Mouse (Mus musculus) heart, embryonic 14.5 days (tissue): ENCODE measurements around the gene Tpd52l2. TPM values are rescaled to one million over a fixed set of nuclear protein-coding genes. Genes with fewer than 3 reads are reported as not detected.

Source experiments
- ATAC-seq: fragments of 200-750 bp; cut with Nextera tagmentation; 2 replicates; pipeline ENCODE4 v1.8.0; 2017; ENCODE audit warnings: low read depth, moderate TSS enrichment; ENCODE audit not compliant: insufficient number of reproducible peaks, insufficient read depth, low FRiP score
- H3K27ac ChIP-seq, 2 experiments: fragments of 200-500 bp in 1 of 2; fragments of 300-500 bp in 1 of 2; sonication (generic) in 1 of 2; replicated peaks in 1 of 2; 2 replicates each; pipeline ENCODE4 v1.5.1; 2012 to 2014; ENCODE audit warnings: low read depth in 2 of 2, low read length in 2 of 2, control low read depth in 1 of 2, mild to moderate bottlenecking in 1 of 2, mixed read lengths in 1 of 2; ENCODE audit not compliant: control insufficient read depth in 1 of 2, insufficient read depth in 1 of 2
- H3K27me3 ChIP-seq: fragments of 300-500 bp; sonication (generic); 2 replicates; pipeline ENCODE4 v1.6.1; 2014; ENCODE audit warnings: mild to moderate bottlenecking, low read length, control low read depth; ENCODE audit not compliant: control insufficient read depth, insufficient read depth
- H3K36me3 ChIP-seq: fragments of 300-500 bp; sonication (generic); 2 replicates; pipeline ENCODE4 v1.6.1; 2014; ENCODE audit warnings: mild to moderate bottlenecking, control low read depth, low read length, mixed read lengths; ENCODE audit not compliant: control insufficient read depth, insufficient read depth
- H3K4me1 ChIP-seq, 2 experiments: fragments of 200-500 bp in 1 of 2; fragments of 300-500 bp in 1 of 2; sonication (generic) in 1 of 2; 2 replicates each; pipeline ENCODE4 v1.6.1; 2012 to 2014; ENCODE audit warnings: low read length in 2 of 2, control low read depth in 1 of 2, mixed read lengths in 1 of 2; ENCODE audit not compliant: control insufficient read depth in 2 of 2, insufficient read depth in 2 of 2
- H3K4me2 ChIP-seq: fragments of 300-500 bp; sonication (generic); 2 replicates; pipeline ENCODE4 v1.6.1; 2014; ENCODE audit warnings: mild to moderate bottlenecking, low read length
- H3K4me3 ChIP-seq, 2 experiments: fragments of 200-500 bp in 1 of 2; fragments of 300-500 bp in 1 of 2; sonication (generic) in 1 of 2; 2 replicates each; pipeline ENCODE4 v1.5.1; 2012 to 2014; ENCODE audit warnings: low read length in 2 of 2, mild to moderate bottlenecking in 2 of 2, control low read depth in 1 of 2, low read depth in 1 of 2, moderate library complexity in 1 of 2; ENCODE audit not compliant: control insufficient read depth in 1 of 2, insufficient read depth in 1 of 2
- H3K9ac ChIP-seq: fragments of 300-500 bp; sonication (generic); 2 replicates; pipeline ENCODE4 v1.6.1; 2014; ENCODE audit warnings: mild to moderate bottlenecking, low read length
- H3K9me3 ChIP-seq: fragments of 300-500 bp; sonication (generic); 2 replicates; pipeline ENCODE4 v1.6.1; 2016; ENCODE audit warnings: low read length, control low read depth; ENCODE audit not compliant: control insufficient read depth
- WGBS: fragments of 180-500 bp; shearing (Covaris S2); extraction: QIAGEN DNeasy Blood & Tissue Kit; methylation state at CpG from one replicate; pipeline ENCODE4 v1.1.7; 2014; 5-methylcytosine and 5-hydroxymethylcytosine counted together
- polyA plus RNA-seq: library from polyadenylated mRNA; unstranded; fragments of >200 nt; fragmentation: Nextera tagmentation; extraction: Ambion mirVana; gene quantifications from 2 replicates; pipeline ENCODE4 v1.2.1, GENCODE M21; 2014

Gene Tpd52l2
- polyA plus RNA-seq, 1 experiment from 2014 or later: 139 TPM

DNA sequence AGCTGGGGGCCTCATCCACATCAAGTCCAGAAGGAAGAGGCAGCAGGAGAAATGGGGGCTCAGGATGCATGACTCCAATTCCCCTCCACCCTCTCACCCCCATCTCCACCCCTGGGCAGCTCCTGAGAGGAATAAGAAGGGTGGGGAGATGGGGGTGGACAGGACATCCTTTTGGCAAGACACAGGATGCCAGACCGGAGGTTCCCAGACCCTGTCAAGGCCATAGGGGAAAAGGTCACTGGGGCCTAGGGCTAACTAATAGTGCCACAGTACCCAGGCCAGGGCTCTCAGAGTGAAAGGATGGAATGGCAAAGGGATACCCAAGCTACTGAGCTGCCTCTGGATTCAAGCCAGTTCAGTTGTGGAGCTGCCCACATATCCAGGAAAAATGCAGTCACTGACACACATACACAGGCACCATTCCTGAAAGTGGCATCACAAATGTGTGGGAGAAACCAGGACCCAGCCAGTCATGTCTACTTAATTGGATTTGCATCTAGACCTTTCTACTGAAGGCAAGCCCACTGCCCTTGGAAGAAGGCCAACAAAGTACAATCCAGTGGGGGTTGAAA lies 24.6 kb upstream of the Tpd52l2 start:
- peaks cover 23 to 27% of the 10 kb centered on the region in 2 experiments for H3K4me1 ChIP-seq
- no peak for ATAC-seq
- no peak overlapping the region for H3K9ac ChIP-seq
- no peaks in the 10 kb centered on the region for H3K27me3 ChIP-seq
- no peak overlapping the region for H3K4me3 ChIP-seq
- no peak overlapping the region for H3K4me2 ChIP-seq
- peak overlapping the region; percentile 38 to 86 for H3K27ac ChIP-seq
- no peaks in the 10 kb centered on the region for H3K36me3 ChIP-seq
- H3K9me3 ChIP-seq: no peaks in the 10 kb centered on the region
- 45% methylated on average over 1 of the region's 1 CpGs for WGBS

DNA sequence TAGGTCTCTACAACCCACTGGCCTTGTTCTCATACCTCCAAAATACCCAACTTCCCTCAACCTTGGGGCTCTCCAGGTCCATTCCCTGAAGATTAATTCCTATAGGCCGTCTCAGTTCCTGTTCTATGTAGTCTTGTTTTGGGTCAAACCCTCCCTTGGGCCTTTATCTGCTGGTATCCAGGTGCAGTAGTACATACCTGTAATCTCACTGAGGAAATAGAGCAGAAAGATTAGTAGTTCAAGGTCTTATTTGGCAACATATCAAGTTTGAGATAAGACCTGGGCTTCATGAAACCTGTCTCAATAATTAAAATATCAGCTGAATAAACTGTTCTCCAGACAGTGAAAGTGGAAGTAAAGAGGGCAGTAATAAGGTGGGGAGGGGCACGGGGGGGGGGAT lies 13.8 kb upstream of the Tpd52l2 start:
- H3K36me3 ChIP-seq: no peaks in the 10 kb centered on the region
- peak overlapping the region; percentile 51 for H3K4me2 ChIP-seq
- H3K9me3 ChIP-seq: no peaks in the 10 kb centered on the region
- WGBS: 31% methylated on average over 2 of the region's 2 CpGs
- H3K4me1 ChIP-seq: peaks cover 9 to 17% of the 10 kb centered on the region in 2 experiments
- H3K4me3 ChIP-seq: no peak overlapping the region
- H3K27ac ChIP-seq: peak overlapping the region in 1 of 2 experiments; percentile 12; a peak in 2 of 4 replicates
- H3K9ac ChIP-seq: peak overlapping the region; percentile 63; the same call in 1 of the 2 replicates
- H3K27me3 ChIP-seq: no peaks in the 10 kb centered on the region
- no peak for ATAC-seq

DNA sequence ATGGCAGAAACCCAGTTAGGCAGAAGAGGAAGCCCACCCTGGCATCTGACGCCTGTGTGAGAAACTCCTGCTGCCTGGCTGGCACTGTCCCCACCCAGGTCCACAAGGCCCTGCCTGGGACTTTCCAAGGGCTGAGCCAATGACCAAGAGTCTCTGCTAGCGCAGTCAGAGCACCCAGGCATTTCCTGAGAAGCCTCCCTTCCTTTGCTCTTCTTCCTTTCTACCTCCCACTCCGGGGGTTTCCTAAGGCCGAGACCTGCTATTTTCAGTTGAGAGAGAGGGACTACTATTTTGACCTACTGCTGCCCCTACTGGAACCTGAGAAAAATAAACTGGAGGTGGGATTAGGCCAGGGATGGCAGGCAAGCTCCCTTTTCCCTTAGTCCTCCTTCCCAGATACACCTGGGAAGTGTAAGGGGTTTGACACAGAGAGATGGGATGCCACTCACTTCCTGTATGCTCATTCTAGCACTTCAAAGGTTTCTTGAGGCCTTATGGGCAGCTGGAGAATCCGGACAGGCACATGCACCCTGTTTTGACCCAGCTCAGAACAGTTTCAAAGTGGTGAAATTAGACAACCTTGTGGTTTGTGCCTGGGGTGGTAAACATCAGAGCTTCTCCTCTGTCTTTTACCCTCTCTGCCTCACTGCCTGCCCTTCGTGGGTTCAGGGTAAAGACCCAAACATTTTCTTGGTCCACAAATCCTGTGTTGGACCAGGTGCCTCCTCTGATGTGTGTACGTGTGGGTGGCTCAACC lies 13.2 kb upstream of the Tpd52l2 start:
- no peaks in the 10 kb centered on the region for H3K27me3 ChIP-seq
- H3K9ac ChIP-seq: peak overlapping the region; percentile 63; the same call in 1 of the 2 replicates
- H3K36me3 ChIP-seq: no peaks in the 10 kb centered on the region
- H3K4me3 ChIP-seq: no peak overlapping the region
- no peaks in the 10 kb centered on the region for H3K9me3 ChIP-seq
- WGBS: 33% methylated on average over 7 of the region's 7 CpGs
- ATAC-seq: peak; percentile 61
- H3K27ac ChIP-seq: peak overlapping the region in 1 of 2 experiments; percentile 12; a peak in 1 of 4 replicates
- peaks cover 9 to 19% of the 10 kb centered on the region in 2 experiments for H3K4me1 ChIP-seq
- peak overlapping the region; percentile 51 for H3K4me2 ChIP-seq

DNA sequence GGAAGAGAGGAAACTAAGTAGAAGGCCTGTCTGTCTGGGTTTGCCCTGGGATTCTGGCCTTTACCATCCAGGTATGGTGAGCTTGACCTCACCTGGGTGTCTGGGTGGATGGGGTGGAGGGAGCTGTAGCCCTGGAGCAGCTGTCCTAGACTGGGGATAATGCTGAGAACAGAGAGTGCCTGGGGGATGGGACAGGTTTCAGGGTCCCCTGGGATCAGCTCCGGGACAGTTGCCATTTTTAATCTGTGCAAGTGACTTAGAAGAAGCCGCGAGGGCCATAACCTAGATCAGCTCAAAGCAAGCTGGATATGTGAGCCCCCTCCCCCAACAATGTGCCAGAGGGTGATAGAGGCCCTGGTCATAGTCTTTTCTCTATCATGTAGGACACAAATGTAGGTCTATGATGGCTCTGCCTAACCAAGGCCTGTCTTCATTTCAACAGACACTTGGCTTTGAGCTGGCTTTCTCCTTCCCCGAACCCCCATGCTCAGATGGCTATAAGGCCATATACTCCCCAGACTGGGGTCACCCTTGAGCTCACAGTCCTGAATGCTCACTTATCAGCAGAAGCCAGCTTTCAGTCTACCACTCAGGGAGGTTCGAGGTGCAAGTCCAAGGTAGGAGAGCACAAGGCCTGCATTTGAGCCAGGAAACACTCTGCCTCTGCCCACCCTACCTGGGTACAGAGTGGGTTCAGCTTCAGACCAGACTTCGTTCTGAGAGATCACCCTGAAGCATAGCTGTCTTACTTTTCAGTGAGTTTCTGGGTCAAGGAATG lies 12.3 kb upstream of the Tpd52l2 start:
- Histone ChIP-seq H3K9ac (no peak overlapping the region), H3K4me2 (no peak overlapping the region), H3K9me3 (no peaks in the 10 kb centered on the region), H3K36me3 (no peaks in the 10 kb centered on the region), H3K27me3 (no peaks in the 10 kb centered on the region), H3K27ac (no peak overlapping the region), H3K4me3 (no peak overlapping the region), H3K4me1 (peaks cover 9 to 19% of the 10 kb centered on the region in 2 experiments)
- 81% methylated on average over 6 of the region's 6 CpGs for WGBS
- ATAC-seq: no peak

DNA sequence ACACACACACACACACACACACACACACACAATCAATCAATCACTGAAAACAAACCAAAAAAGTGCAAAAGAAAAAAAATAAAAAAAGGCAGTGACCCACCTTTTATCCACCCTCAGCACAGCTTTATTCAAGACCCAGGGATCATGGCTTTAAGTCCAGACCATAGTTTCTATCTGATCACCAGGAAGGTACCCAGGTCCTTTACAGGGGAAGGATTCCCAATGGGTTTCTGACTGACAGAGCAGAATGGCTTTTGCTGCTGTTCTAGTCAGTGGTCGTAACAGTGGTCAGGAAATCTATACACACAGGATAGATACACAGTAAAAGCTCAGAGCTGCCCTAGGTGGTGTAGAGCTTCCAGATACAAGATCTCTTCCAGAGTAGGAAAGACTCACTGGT lies 11.2 kb upstream of the Tpd52l2 start:
- no peak overlapping the region for H3K9ac ChIP-seq
- no peak overlapping the region for H3K27ac ChIP-seq
- H3K4me1 ChIP-seq: peaks cover 9 to 19% of the 10 kb centered on the region in 2 experiments
- no peak overlapping the region for H3K4me2 ChIP-seq
- no peak overlapping the region for H3K4me3 ChIP-seq
- H3K27me3 ChIP-seq: no peaks in the 10 kb centered on the region
- WGBS: 21% methylated on average over 1 of the region's 1 CpGs
- H3K36me3 ChIP-seq: no peaks in the 10 kb centered on the region
- H3K9me3 ChIP-seq: no peaks in the 10 kb centered on the region
- no peak for ATAC-seq

DNA sequence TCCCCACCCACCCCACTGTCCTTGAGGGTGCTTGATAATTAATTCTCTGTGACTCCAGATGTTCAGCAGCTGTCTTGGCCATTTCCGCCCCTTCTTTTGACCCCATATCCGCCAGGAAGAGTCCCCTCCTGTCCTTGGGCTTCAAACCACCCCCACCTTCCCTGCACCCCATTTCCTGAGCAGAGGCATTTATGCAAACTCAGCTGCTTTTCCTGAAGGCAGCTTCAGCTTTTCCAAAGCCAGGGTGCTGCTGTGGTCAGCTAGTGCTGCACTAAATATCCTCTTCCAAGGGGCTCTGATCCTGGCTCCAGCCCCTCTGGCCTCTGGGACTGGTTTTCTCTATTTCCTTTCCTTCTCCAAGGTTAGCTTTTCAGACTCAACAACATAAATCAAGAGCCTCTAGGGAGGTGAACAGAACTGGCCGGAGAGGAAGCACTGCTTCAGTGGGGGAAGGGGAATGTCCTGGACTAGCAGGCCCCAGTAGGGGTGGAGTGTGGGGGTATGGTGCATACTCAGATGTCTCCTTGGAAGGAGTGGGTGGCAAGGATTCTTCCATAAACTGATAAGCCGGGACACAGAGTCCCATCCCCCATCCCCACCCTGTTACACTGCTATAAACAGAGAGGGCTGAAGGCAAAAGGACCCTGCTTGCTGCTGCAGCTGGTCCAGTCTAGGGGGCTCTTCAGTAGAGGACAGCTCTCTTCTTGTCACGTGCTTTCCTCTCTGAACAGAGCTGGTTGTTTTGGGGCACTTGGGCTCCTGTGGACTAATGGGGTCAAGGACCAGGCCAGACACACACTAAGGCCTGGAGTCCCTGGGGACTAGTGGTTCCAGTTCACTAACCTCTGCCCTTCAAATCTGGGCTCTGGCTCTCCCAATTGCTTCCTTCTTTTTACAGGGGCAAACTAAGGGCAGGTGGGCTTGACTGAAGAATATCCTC lies 9.3 kb upstream of the Tpd52l2 start:
- Histone ChIP-seq H3K4me3 (no peak overlapping the region), H3K9ac (peak overlapping the region; percentile 30; the same call in 1 of the 2 replicates), H3K36me3 (no peaks in the 10 kb centered on the region), H3K27me3 (no peaks in the 10 kb centered on the region), H3K4me2 (peak overlapping the region; percentile 6; the same call in 1 of the 2 replicates), H3K9me3 (no peaks in the 10 kb centered on the region), H3K27ac (peak overlapping the region; percentile 64 to 70), H3K4me1 (peaks cover 9 to 19% of the 10 kb centered on the region in 2 experiments)
- peak; percentile 29 for ATAC-seq
- 31% methylated on average over 5 of the region's 5 CpGs for WGBS
